Mouse (Mus musculus) CH12.LX (cell line): ENCODE measurements around the gene Syn3. TPM values are rescaled to one million over a fixed set of nuclear protein-coding genes. Genes with fewer than 3 reads are reported as not detected.

Source experiments
- DNase-seq: peaks from one replicate; pipeline ENCODE4 v3.0.0-alpha.2; 2013; ENCODE audit errors: extremely low read depth
- H3K27ac ChIP-seq: 2 replicates; pipeline ENCODE4 v1.5.1; 2012; ENCODE audit warnings: low read depth, mild to moderate bottlenecking, control low read depth, moderate library complexity; ENCODE audit not compliant: insufficient read depth
- H3K27me3 ChIP-seq: replicated peaks from 2 replicates; pipeline ENCODE3; 2012; ENCODE audit warnings: inconsistent platforms
- H3K36me3 ChIP-seq, 2 experiments: replicated peaks in 1 of 2; 2 replicates each; pipeline versions ENCODE3 to v1.6.1; 2012; ENCODE audit warnings: inconsistent platforms in 1 of 2, low read length in 1 of 2, mild to moderate bottlenecking in 1 of 2, mixed read lengths in 1 of 2, moderate library complexity in 1 of 2; ENCODE audit not compliant: control insufficient read depth in 1 of 2, insufficient read depth in 1 of 2
- H3K4me1 ChIP-seq, 2 experiments: 2 replicates each; pipeline ENCODE4 v1.6.1; 2012; ENCODE audit warnings: inconsistent platforms in 1 of 2, moderate library complexity in 1 of 2; ENCODE audit not compliant: insufficient read depth in 2 of 2, control insufficient read depth in 1 of 2
- H3K4me2 ChIP-seq: 2 replicates; pipeline ENCODE4 v1.6.1; 2012; ENCODE audit warnings: low read depth, mild to moderate bottlenecking, control low read depth; ENCODE audit not compliant: poor library complexity, insufficient read depth, severe bottlenecking
- H3K4me3 ChIP-seq, 3 experiments: fragments of 150-350 bp in 1 of 3; sonication (generic) in 1 of 3; replicated peaks in 1 of 3; 2 replicates each; pipeline versions ENCODE3 to v1.5.1; 2011 to 2012; ENCODE audit warnings: low read depth in 2 of 3, low read length in 2 of 3, mild to moderate bottlenecking in 2 of 3, moderate library complexity in 2 of 3, control low read depth in 1 of 3, improper control_type of control experiment in 1 of 3, inconsistent platforms in 1 of 3, mixed read lengths in 1 of 3; ENCODE audit not compliant: poor library complexity in 1 of 3
- H3K79me2 ChIP-seq: replicated peaks from 2 replicates; pipeline ENCODE4 v1.6.1; 2012; ENCODE audit warnings: mild to moderate bottlenecking, moderate library complexity; ENCODE audit not compliant: control insufficient read depth, poor library complexity, insufficient read depth, severe bottlenecking; ENCODE audit errors: extremely low read depth
- H3K9ac ChIP-seq: 2 replicates; pipeline ENCODE4 v1.6.1; 2012; ENCODE audit warnings: low read depth, mild to moderate bottlenecking, control low read depth, moderate library complexity; ENCODE audit not compliant: insufficient read depth
- H3K9me3 ChIP-seq: replicated peaks from 2 replicates; pipeline ENCODE3; 2012; ENCODE audit warnings: low read length, inconsistent platforms, mixed read lengths
- CHD2 ChIP-seq: IDR thresholded peaks from 2 replicates; pipeline ENCODE4 v1.6.1; 2011; ENCODE audit warnings: low read length, improper control_type of control experiment
- CTCF ChIP-seq, 2 experiments: IDR thresholded peaks in 1 of 2; conservative IDR thresholded peaks in 1 of 2; 2 replicates each; pipeline ENCODE4 v1.5.1; 2011 to 2012; ENCODE audit warnings: low read depth in 2 of 2, low read length in 2 of 2, improper control_type of control experiment in 1 of 2, inconsistent platforms in 1 of 2, mild to moderate bottlenecking in 1 of 2, moderate library complexity in 1 of 2
- ELF1 ChIP-seq: IDR thresholded peaks from 2 replicates; pipeline ENCODE4 v1.6.1; 2014; ENCODE audit warnings: low read depth, mild to moderate bottlenecking, inconsistent platforms, low read length, improper control_type of control experiment
- ETS1 ChIP-seq: conservative IDR thresholded peaks from 2 replicates; pipeline ENCODE4 v1.6.1; 2012; ENCODE audit warnings: low read depth, mild to moderate bottlenecking, inconsistent platforms, low read length, improper control_type of control experiment, moderate library complexity
- HCFC1 ChIP-seq: IDR thresholded peaks from 2 replicates; pipeline ENCODE4 v1.6.1; 2012; ENCODE audit warnings: low read depth, mild to moderate bottlenecking, inconsistent platforms, low read length, improper control_type of control experiment
- IRF4 ChIP-seq: IDR thresholded peaks from 2 replicates; pipeline ENCODE4 v1.6.1; 2014; ENCODE audit warnings: low read depth, mild to moderate bottlenecking, inconsistent platforms, low read length, improper control_type of control experiment
- MAFK ChIP-seq: IDR thresholded peaks from 2 replicates; pipeline ENCODE4 v1.6.1; 2011; ENCODE audit warnings: low read length, improper control_type of control experiment; ENCODE audit not compliant: insufficient replicate concordance
- MAZ ChIP-seq: IDR thresholded peaks from 2 replicates; pipeline ENCODE4 v1.6.1; 2012; ENCODE audit warnings: low read depth, mild to moderate bottlenecking, inconsistent platforms, low read length, improper control_type of control experiment, moderate library complexity
- MEF2A ChIP-seq: IDR thresholded peaks from 2 replicates; pipeline ENCODE4 v1.6.1; 2014; ENCODE audit warnings: low read depth, mild to moderate bottlenecking, inconsistent platforms, low read length, improper control_type of control experiment, borderline replicate concordance
- MXI1 ChIP-seq: IDR thresholded peaks from 2 replicates; pipeline ENCODE4 v1.6.1; 2011; ENCODE audit warnings: mild to moderate bottlenecking, low read depth, low read length, improper control_type of control experiment
- NELFE ChIP-seq: IDR thresholded peaks from 2 replicates; pipeline ENCODE4 v1.6.1; 2011; ENCODE audit warnings: low read depth, low read length, improper control_type of control experiment
- POLR2A ChIP-seq: IDR thresholded peaks from 2 replicates; pipeline ENCODE4 v1.6.1; 2011; ENCODE audit warnings: low read depth, mild to moderate bottlenecking, improper control_type of control experiment, low read length
- POLR2AphosphoS2 ChIP-seq: IDR thresholded peaks from 2 replicates; pipeline ENCODE4 v1.6.1; 2011; ENCODE audit warnings: low read depth, low read length, improper control_type of control experiment
- RCOR1 ChIP-seq: conservative IDR thresholded peaks from 2 replicates; pipeline ENCODE4 v1.6.1; 2012; ENCODE audit warnings: low read depth, mild to moderate bottlenecking, inconsistent platforms, low read length, improper control_type of control experiment
- SMC3 ChIP-seq: IDR thresholded peaks from 2 replicates; pipeline ENCODE4 v1.6.1; 2011; ENCODE audit warnings: low read depth, low read length, improper control_type of control experiment
- TBP ChIP-seq: conservative IDR thresholded peaks from 2 replicates; pipeline ENCODE4 v1.6.1; 2011; ENCODE audit warnings: low read depth, low read length, improper control_type of control experiment
- USF2 ChIP-seq: conservative IDR thresholded peaks from 2 replicates; pipeline ENCODE4 v1.6.1; 2011; ENCODE audit warnings: low read depth, low read length, improper control_type of control experiment
- ZKSCAN1 ChIP-seq: IDR thresholded peaks from 2 replicates; pipeline ENCODE4 v1.6.1; 2012; ENCODE audit warnings: low read depth, inconsistent platforms, low read length, improper control_type of control experiment, borderline replicate concordance
- ZMIZ1 ChIP-seq: IDR thresholded peaks from 2 replicates; pipeline ENCODE4 v1.6.1; 2012; ENCODE audit warnings: low read depth, mild to moderate bottlenecking, inconsistent platforms, low read length, improper control_type of control experiment
- ZNF384 ChIP-seq: IDR thresholded peaks from 2 replicates; pipeline ENCODE4 v1.6.1; 2012; ENCODE audit warnings: low read depth, low read length, improper control_type of control experiment, inconsistent platforms
- dilution Hi-C: fragments of 300-500 bp; cut with MboI; formaldehyde crosslinking; loops from 2 replicates; pipeline ENCODE4 v1.14.3; 2020; ENCODE audit warnings: low sequenced_read_pairs; ENCODE audit not compliant: extremely low pct_unique_long_range_greater_than_20kb, extremely low pct_ligation_motif_present
- in situ Hi-C: fragments of 300-500 bp; cut with MboI; formaldehyde crosslinking; loops from 3 replicates; pipeline ENCODE4 v1.14.3; 2019; ENCODE audit warnings: low sequenced_read_pairs, low pct_ligation_motif_present, low pct_unique_long_range_greater_than_20kb, mixed read lengths
- polyA plus RNA-seq: library from polyadenylated mRNA; unstranded; fragments of >175 nt; gene quantifications from 2 replicates; pipeline ENCODE4 v1.2.1, GENCODE M21; 2012; ENCODE audit warnings: low read depth; ENCODE audit not compliant: insufficient read length
- total RNA-seq, 2 experiments: library from RNA; depleted of rRNA; stranded (reverse); fragments of 300-350 nt in 1 of 2; fragments of >200 nt in 1 of 2; gene quantifications; 2 replicates each; pipeline ENCODE4 v1.2.3; 2012 to 2014

Syn3 gene
- total and polyA plus RNA-seq, 3 experiments, result 2.8 to 8.9 (median 5.6) TPM

- H3K79me2 ChIP-seq, result no peaks in the 10 kb centered on the region
- no peak overlapping the region for H3K4me2 ChIP-seq
- in situ Hi-C loops, result no loop called here
- DNase-seq, result no peak
- H3K36me3 ChIP-seq, result peaks cover 0 to 2% of the 10 kb centered on the region in 2 experiments
- H3K4me3 ChIP-seq, result no peak overlapping the region
- dilution Hi-C loops, result no loop called here
- H3K9me3 ChIP-seq, result no peaks in the 10 kb centered on the region
- H3K27ac ChIP-seq, result no peak overlapping the region
- H3K4me1 ChIP-seq, result no peaks in the 10 kb centered on the region
- TF ChIP-seq ZNF384 (no peak), ELF1 (no peak), POLR2AphosphoS2 (no peak), POLR2A (no peak), ETS1 (no peak), RCOR1 (no peak), MAZ (no peak), MXI1 (no peak), ZMIZ1 (no peak), SMC3 (no peak), CTCF (conservative IDR thresholded peaks at IDR 0.05 in 1 of 2, IDR thresholded peaks at IDR 0.05 in 1 of 2; ENCODE audit: low read depth in 2 of 2, low read length in 2 of 2) (no peak), CHD2 (no peak), NELFE (no peak), TBP (no peak), USF2 (no peak), MEF2A (no peak)
- H3K27me3 ChIP-seq, result no peaks in the 10 kb centered on the region
- H3K9ac ChIP-seq, result no peak overlapping the region
Observed at GRCm38 (mm10) chr10:86158198-86158899, 340.3 kb downstream of the Syn3 start.

GRCm38 (mm10) chr10:86155344-86155743 is 343.4 kb downstream of the Syn3 start:
- H3K27me3 ChIP-seq, result no peaks in the 10 kb centered on the region
- H3K9me3 ChIP-seq, result no peaks in the 10 kb centered on the region
- H3K36me3 ChIP-seq, result no peaks in the 10 kb centered on the region
- no peaks in the 10 kb centered on the region for H3K4me1 ChIP-seq
- no peak overlapping the region for H3K4me3 ChIP-seq
- H3K4me2 ChIP-seq, result no peak overlapping the region
- no peak overlapping the region for H3K27ac ChIP-seq
- in situ Hi-C loops, result no loop called here
- DNase-seq, result no peak
- no peaks in the 10 kb centered on the region for H3K79me2 ChIP-seq
- no peak for TF ChIP-seq SMC3
- TF ChIP-seq MAFK, result no peak
- TF ChIP-seq ZKSCAN1, result no peak
- TF ChIP-seq POLR2A, result no peak
- TF ChIP-seq HCFC1, result no peak
- TF ChIP-seq IRF4, result no peak
- no peak for TF ChIP-seq NELFE
- TF ChIP-seq, all 38 proteins: peak for 0
- dilution Hi-C loops, result no loop called here
- no peak overlapping the region for H3K9ac ChIP-seq
